Mouse (Mus musculus) neural tube, embryonic 14.5 days (tissue): Measurements from ENCODE around the gene Arrdc2. TPM values are rescaled to one million over a fixed set of nuclear protein-coding genes. Genes with fewer than 3 reads are reported as not detected.

ENCODE experiments used
- ATAC-seq: fragments of 200-750 bp; cut with Nextera tagmentation; 2 replicates; pipeline ENCODE4 v1.8.0; 2017; ENCODE audit warnings: low read depth, mild to moderate bottlenecking, moderate TSS enrichment, moderate library complexity
- H3K27ac ChIP-seq: fragments of 300-500 bp; sonication (generic); 2 replicates; pipeline ENCODE4 v1.5.1; 2014; ENCODE audit warnings: low read depth, mild to moderate bottlenecking, control low read depth, low read length, moderate library complexity, mixed read lengths
- H3K27me3 ChIP-seq: fragments of 300-500 bp; sonication (generic); 2 replicates; pipeline ENCODE4 v1.6.1; 2014; ENCODE audit warnings: low read length; ENCODE audit not compliant: control insufficient read depth, insufficient read depth
- H3K36me3 ChIP-seq: fragments of 300-500 bp; sonication (generic); 2 replicates; pipeline ENCODE4 v1.6.1; 2014; ENCODE audit warnings: low read length, mixed read lengths; ENCODE audit not compliant: control insufficient read depth, insufficient read depth
- H3K4me1 ChIP-seq: fragments of 300-500 bp; sonication (generic); 2 replicates; pipeline ENCODE4 v1.6.1; 2014; ENCODE audit warnings: low read length; ENCODE audit not compliant: control insufficient read depth, insufficient read depth
- H3K4me2 ChIP-seq: fragments of 300-500 bp; sonication (generic); 2 replicates; pipeline ENCODE4 v1.6.1; 2014; ENCODE audit warnings: mild to moderate bottlenecking, low read depth, low read length, control low read depth
- H3K4me3 ChIP-seq: fragments of 300-500 bp; sonication (generic); 2 replicates; pipeline ENCODE4 v1.5.1; 2014; ENCODE audit warnings: low read depth, low read length, control low read depth, mixed read lengths
- H3K9ac ChIP-seq: fragments of 300-500 bp; sonication (generic); replicated peaks from 2 replicates; pipeline ENCODE4 v1.6.1; 2014; ENCODE audit warnings: low read depth, mild to moderate bottlenecking, control low read depth, low read length, mixed read lengths
- H3K9me3 ChIP-seq: fragments of 300-500 bp; sonication (generic); 2 replicates; pipeline ENCODE4 v1.6.1; 2016; ENCODE audit warnings: low read length; ENCODE audit not compliant: control insufficient read depth
- WGBS: fragments of 180-500 bp; shearing (Covaris S2); extraction: QIAGEN DNeasy Blood & Tissue Kit; methylation state at CpG from one replicate; pipeline ENCODE4 v1.1.7; 2014; 5-methylcytosine and 5-hydroxymethylcytosine counted together
- polyA plus RNA-seq: library from polyadenylated mRNA; unstranded; fragments of >200 nt; fragmentation: Nextera tagmentation; extraction: Ambion mirVana; gene quantifications from 2 replicates; pipeline ENCODE4 v1.2.1, GENCODE M21; 2014

Arrdc2 gene
- polyA plus RNA-seq, 1 experiment from 2014 or later = 9.3 TPM

DNA sequence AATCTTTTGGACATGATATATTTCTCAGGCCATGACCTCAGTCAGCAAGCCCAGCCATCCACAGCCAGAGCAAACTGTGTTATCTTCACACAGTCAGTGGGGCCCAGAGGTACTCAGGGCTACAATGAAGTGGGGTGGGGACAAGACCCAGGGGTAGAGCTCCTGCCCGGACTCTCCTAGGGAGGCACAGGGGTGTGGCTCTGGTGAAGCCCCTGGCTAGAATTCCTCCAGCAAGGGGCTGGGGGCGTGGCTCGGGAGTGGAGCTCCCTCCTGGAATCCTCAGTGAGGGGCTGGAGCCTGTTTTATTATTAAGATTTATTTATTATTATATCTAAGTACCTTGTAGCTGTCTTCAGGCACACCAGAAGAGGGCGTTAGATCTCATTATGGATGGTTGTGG lies 36.9 kb upstream of the Arrdc2 start:
- Histone ChIP-seq H3K27me3 (no peaks in the 10 kb centered on the region), H3K27ac (no peak overlapping the region), H3K36me3 (no peaks in the 10 kb centered on the region), H3K9me3 (no peaks in the 10 kb centered on the region), H3K4me2 (no peak overlapping the region), H3K9ac (no peak overlapping the region), H3K4me1 (peaks cover 7% of the 10 kb centered on the region), H3K4me3 (no peak overlapping the region)
- no peak for ATAC-seq
- WGBS = 61% methylated on average over 4 of the region's 4 CpGs

DNA sequence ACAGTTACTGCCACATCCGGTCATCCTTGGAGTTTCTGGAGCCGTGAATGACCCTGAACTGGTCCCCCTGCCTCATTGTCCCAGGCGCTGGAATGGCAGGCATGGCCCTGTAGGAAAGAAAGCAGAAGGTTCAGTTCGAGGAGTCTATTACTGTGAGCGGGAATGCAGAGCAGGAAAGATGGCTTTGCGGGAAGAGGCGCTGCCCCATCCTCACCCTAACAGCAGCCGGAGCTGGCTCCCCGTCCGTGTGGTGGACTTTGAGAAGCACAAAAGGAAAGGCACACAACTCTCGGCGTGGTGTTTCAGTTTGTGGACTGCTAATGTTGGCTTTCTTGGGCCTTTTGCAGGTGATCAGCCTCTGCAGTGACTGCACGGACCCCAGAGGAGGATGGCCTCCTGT lies 34.9 kb upstream of the Arrdc2 start:
- no peak for ATAC-seq
- no peaks in the 10 kb centered on the region for H3K27me3 ChIP-seq
- peaks cover 5% of the 10 kb centered on the region for H3K4me1 ChIP-seq
- H3K4me2 ChIP-seq = no peak overlapping the region
- no peak overlapping the region for H3K4me3 ChIP-seq
- no peaks in the 10 kb centered on the region for H3K9me3 ChIP-seq
- no peaks in the 10 kb centered on the region for H3K36me3 ChIP-seq
- H3K27ac ChIP-seq = no peak overlapping the region
- 95% methylated on average over 13 of the region's 13 CpGs for WGBS
- H3K9ac ChIP-seq = no peak overlapping the region

DNA sequence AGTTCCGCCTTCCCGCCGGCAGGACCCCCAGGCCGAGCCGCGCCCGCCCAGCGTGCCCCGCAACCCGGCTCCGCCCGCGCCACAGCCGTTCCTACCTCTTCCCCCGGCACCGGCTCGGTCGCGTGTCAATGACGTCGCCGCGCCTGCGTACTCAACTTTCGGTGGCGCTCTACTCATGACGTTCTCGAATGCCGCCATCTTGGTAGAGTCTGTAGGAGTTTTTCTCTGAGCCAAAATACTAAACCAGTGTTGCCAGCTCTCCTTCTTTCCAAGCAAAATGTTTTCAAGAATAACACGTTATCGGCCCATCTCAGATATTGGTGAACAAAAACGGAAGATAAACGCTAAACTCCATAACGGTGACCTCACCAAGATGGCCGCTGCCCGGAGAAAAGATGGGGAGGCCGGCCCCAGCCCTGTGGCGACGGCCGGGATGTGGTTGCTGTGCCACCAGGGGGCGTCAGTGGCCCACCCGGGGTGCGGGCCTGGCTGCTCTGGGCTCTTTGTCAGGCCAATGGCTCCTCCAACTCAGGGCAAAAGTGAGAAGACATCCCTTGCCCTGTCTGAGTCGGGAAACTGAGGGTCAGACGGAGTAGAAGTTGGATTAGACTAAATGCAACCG lies 34.0 kb upstream of the Arrdc2 start, which contains the start of gene Ccdc124:
Gene Ccdc124, minus strand, starts transcription at position 572 of the 622 bp plus-strand sequence.
- peak within 1 kb of the TSS; percentile 87 for H3K27ac ChIP-seq
- H3K36me3 ChIP-seq = no peaks in the 10 kb centered on the region
- H3K4me1 ChIP-seq = peaks cover 10% of the 10 kb centered on the region
- WGBS = 1% methylated on average over 46 of the region's 46 CpGs
- H3K4me2 ChIP-seq = peak within 1 kb of the TSS; percentile 92
- peak within 1 kb of the TSS; percentile 75 for H3K9ac ChIP-seq
- H3K27me3 ChIP-seq = no peaks in the 10 kb centered on the region
- H3K4me3 ChIP-seq = peak within 1 kb of the TSS; percentile 78
- no peaks in the 10 kb centered on the region for H3K9me3 ChIP-seq
- ATAC-seq = peak; percentile 87

DNA sequence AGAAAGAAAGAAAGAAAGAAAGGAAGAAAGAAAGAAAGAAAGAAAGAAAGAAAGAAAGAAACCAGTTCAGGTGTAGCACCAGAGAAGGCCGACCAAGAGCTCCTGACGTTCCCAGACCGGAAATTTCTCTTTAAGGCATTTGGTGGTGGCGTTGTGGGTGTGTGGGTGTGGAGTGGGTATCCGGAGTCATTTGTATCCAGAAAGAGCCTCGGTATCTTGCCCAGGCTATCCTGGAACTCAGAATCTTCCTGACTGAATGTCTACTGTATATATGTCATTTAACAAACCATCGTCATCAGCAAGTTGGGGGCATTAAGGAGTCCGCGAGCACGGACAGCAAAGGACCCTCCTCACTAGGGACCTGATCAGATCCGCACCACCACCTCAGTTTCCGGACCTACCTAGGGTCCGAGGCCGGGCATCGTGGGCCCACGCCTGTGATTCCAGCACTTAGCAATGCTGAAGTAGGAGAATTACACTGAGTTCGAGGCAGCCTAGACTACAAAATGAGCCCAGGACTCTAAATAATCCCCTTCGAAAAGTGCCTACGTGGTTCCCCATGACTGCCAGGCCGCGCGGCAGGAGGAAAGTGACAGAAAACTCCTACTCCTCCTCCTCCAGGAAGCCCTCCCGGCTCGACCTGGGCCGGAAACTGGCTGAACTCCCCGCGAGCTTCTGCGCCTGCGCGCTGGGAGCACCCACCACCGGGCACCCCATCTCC lies 33.3 kb upstream of the Arrdc2 start:
- H3K9me3 ChIP-seq = no peaks in the 10 kb centered on the region
- 0 out of 2 replicates have a peak, but pooled peaks have one; percentile 3 for ATAC-seq
- peak overlapping the region; percentile 87 for H3K27ac ChIP-seq
- no peaks in the 10 kb centered on the region for H3K27me3 ChIP-seq
- H3K36me3 ChIP-seq = no peaks in the 10 kb centered on the region
- H3K4me3 ChIP-seq = peak overlapping the region; percentile 78
- H3K4me1 ChIP-seq = peaks cover 10% of the 10 kb centered on the region
- peak overlapping the region; percentile 92 for H3K4me2 ChIP-seq
- 5% methylated on average over 31 of the region's 31 CpGs for WGBS
- peak overlapping the region; percentile 75 for H3K9ac ChIP-seq

DNA sequence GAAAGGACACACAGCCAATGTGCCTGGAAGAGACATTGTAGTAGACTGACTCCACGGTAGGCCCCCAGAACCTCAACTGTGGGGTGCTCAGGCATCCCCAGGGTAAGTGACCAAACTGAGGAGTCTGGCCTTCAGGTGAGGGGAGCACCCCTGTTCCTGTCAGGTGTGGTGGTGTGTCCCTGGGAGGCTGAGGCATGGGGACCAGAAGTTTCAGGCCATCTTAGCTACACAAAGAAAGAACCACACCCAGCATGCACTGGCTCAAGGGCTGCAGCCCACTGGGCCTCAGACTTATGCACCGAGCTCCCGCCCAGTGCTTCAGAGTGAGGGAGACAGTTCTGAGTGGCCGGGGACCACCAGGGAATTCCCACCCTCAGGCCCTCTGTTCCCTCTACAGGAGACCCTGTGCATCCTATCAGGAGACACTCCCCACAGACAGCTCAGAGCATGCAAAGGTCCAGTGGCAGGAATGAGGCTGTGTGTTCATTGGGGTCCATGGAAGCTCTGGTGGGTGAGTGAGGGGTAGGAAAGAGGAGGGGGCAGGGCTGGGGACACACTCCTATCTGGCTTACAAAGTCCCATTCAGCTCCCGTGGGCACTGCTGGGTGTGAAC lies 31.8 kb upstream of the Arrdc2 start:
- WGBS = 88% methylated on average over 5 of the region's 5 CpGs
- Histone ChIP-seq H3K27ac (no peak overlapping the region), H3K4me2 (no peak overlapping the region), H3K9ac (no peak overlapping the region), H3K4me3 (no peak overlapping the region), H3K9me3 (no peaks in the 10 kb centered on the region), H3K27me3 (no peaks in the 10 kb centered on the region), H3K4me1 (peaks cover 15% of the 10 kb centered on the region), H3K36me3 (no peaks in the 10 kb centered on the region)
- ATAC-seq = no peak

DNA sequence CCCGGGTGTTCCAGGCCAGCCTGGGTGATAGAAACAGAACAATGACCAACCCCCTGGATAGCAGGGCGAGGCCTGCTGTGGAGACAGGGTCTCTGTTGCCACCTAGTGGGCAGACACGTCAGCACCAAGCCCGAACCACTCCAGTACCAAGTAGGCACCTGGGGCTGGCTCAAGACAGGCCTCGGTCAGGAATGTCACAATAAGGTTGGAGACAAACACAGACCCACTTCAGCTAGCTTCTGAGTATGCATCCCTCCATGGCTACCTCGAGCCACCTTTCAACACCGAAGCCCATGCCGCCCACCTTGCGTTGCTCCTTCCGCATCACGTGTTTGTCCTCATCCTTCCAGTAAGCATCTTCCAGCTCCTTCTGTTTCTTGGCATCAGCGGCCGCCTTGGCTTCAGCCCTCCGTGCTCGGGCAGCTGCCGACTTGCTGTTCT lies 30.1 kb upstream of the Arrdc2 start:
- Histone ChIP-seq H3K9me3 (no peaks in the 10 kb centered on the region), H3K36me3 (no peaks in the 10 kb centered on the region), H3K27me3 (no peaks in the 10 kb centered on the region), H3K27ac (peak overlapping the region; percentile 69), H3K9ac (no peak overlapping the region), H3K4me3 (no peak overlapping the region), H3K4me1 (peaks cover 24% of the 10 kb centered on the region), H3K4me2 (no peak overlapping the region)
- peak; percentile 12; the same call in 1 of the 2 replicates for ATAC-seq
- WGBS = 50% methylated on average over 16 of the region's 16 CpGs

DNA sequence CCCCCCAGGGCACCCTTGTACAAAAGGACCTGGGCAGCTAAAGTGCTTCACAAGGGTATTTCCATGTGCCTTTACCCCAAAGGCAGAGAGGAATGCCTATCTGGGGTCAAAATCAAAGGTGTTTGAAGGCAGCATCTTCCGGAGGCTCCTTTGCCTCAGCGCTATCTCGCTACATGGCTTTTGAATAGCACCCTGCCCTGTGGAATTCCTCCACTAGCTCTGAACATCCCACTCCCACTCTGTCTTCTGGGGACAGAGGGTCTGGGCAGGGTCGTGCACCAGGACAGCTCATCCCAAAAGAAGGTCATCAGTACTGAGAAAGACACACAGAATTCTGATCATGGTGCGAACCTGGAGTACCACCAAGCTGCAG lies 29.7 kb upstream of the Arrdc2 start:
- Histone ChIP-seq H3K27ac (peak overlapping the region; percentile 69), H3K4me2 (peak overlapping the region; percentile 23; the same call in 1 of the 2 replicates), H3K4me3 (no peak overlapping the region), H3K4me1 (peaks cover 29% of the 10 kb centered on the region), H3K9ac (peak overlapping the region; percentile 30; the same call in 1 of the 2 replicates), H3K9me3 (no peaks in the 10 kb centered on the region), H3K27me3 (no peaks in the 10 kb centered on the region), H3K36me3 (no peaks in the 10 kb centered on the region)
- 53% methylated on average over 5 of the region's 5 CpGs for WGBS
- ATAC-seq = no peak

DNA sequence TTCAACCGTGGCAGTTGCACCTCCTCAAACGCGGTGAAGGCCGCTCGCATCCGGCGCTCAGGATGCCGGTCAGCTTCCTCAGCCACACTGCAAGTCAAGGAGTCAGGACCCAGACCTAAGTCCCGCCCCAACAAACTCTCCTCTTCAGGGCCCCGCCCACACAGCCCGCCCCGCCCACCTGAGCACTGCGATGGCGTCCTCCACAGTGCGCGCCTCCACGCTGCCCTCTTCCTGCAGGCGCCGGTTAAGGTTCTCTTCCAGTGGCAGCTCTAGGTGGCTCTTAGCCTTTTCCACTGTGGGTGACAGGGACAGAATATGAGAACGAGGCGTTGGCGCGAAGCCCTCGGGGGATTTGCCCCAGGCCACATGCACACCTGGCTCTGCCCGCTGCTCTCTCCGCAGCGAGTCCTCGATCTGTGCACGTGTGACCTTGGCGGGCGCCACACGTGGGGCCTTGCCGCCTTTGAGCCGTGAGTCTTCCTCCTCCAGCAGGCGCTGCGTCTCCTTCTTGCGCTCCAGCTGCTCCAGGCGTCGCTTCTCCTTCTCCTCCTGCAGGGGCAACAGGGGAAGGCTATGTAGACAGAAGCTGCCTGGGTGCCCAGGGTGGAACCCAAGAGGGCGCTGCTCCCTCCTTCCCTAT lies 29.2 kb upstream of the Arrdc2 start:
- no peak for ATAC-seq
- H3K27me3 ChIP-seq = no peaks in the 10 kb centered on the region
- WGBS = 18% methylated on average over 36 of the region's 40 CpGs
- H3K9me3 ChIP-seq = no peaks in the 10 kb centered on the region
- H3K4me1 ChIP-seq = peaks cover 34% of the 10 kb centered on the region
- H3K9ac ChIP-seq = peak overlapping the region; percentile 30; the same call in 1 of the 2 replicates
- H3K27ac ChIP-seq = peak overlapping the region; percentile 69
- H3K4me3 ChIP-seq = no peak overlapping the region
- peak overlapping the region; percentile 23; the same call in 1 of the 2 replicates for H3K4me2 ChIP-seq
- no peaks in the 10 kb centered on the region for H3K36me3 ChIP-seq
